Mouse (Mus musculus) kidney, embryonic 15.5 days (tissue): ENCODE measurements around the gene Rbm47. TPM values are rescaled to one million over a fixed set of nuclear protein-coding genes. Genes with fewer than 3 reads are reported as not detected.
A peak's percentile ranks its signal among the peaks of the same experiment; 100 is the strongest.

Source experiments
- ATAC-seq: fragments of 200-750 bp; cut with Nextera tagmentation; replicated peaks from 2 replicates; pipeline ENCODE4 v1.8.0; 2017; ENCODE audit warnings: moderate TSS enrichment; ENCODE audit not compliant: low FRiP score
- H3K27ac ChIP-seq: fragments of 300-500 bp; sonication (generic); 2 replicates; pipeline ENCODE4 v1.5.1; 2015; ENCODE audit warnings: mild to moderate bottlenecking, inconsistent platforms
- H3K27me3 ChIP-seq: fragments of 300-500 bp; sonication (generic); 2 replicates; pipeline ENCODE4 v1.6.1; 2015; ENCODE audit warnings: inconsistent platforms
- H3K36me3 ChIP-seq: fragments of 300-500 bp; sonication (generic); 2 replicates; pipeline ENCODE4 v1.6.1; 2015; ENCODE audit warnings: inconsistent platforms
- H3K4me1 ChIP-seq: fragments of 300-500 bp; sonication (generic); 2 replicates; pipeline ENCODE4 v1.6.1; 2015; ENCODE audit warnings: inconsistent platforms
- H3K4me2 ChIP-seq: fragments of 300-500 bp; sonication (generic); 2 replicates; pipeline ENCODE4 v1.6.1; 2015; ENCODE audit warnings: moderate library complexity, mild to moderate bottlenecking, inconsistent platforms
- H3K4me3 ChIP-seq: fragments of 300-500 bp; sonication (generic); replicated peaks from 2 replicates; pipeline ENCODE4 v1.5.1; 2015; ENCODE audit warnings: mild to moderate bottlenecking, inconsistent platforms
- H3K9ac ChIP-seq: fragments of 300-500 bp; sonication (generic); 2 replicates; pipeline ENCODE4 v1.6.1; 2015; ENCODE audit warnings: mild to moderate bottlenecking, inconsistent platforms
- H3K9me3 ChIP-seq: fragments of 300-500 bp; sonication (generic); replicated peaks from 2 replicates; pipeline ENCODE4 v1.6.1; 2016; ENCODE audit warnings: inconsistent platforms
- WGBS: fragments of 180-500 bp; shearing (Covaris S2); methylation state at CpG from one replicate; pipeline ENCODE4 v1.1.7; 2015; ENCODE audit warnings: mixed read lengths; 5-methylcytosine and 5-hydroxymethylcytosine counted together
- polyA plus RNA-seq: library from polyadenylated mRNA; unstranded; fragments of >200 nt; fragmentation: Nextera tagmentation; extraction: Ambion mirVana; gene quantifications from 2 replicates; pipeline ENCODE4 v1.2.1, GENCODE M21; 2015

Rbm47 gene
- polyA plus RNA-seq, 1 experiment from 2014 or later = 60.6 TPM

GRCm38 (mm10) chr5:66071722-66072121, 101.2 kb downstream of the Rbm47 start:
- H3K4me1 ChIP-seq = peaks cover 49% of the 10 kb centered on the region

GRCm38 (mm10) chr5:66070350-66070749, 102.6 kb downstream of the Rbm47 start:
- WGBS = 54% methylated on average over 2 of the region's 2 CpGs
- Histone ChIP-seq H3K27me3 (no peaks in the 10 kb centered on the region), H3K4me2 (peak overlapping the region; percentile 75), H3K36me3 (no peaks in the 10 kb centered on the region), H3K4me3 (no peak overlapping the region), H3K4me1 (peaks cover 37% of the 10 kb centered on the region), H3K9me3 (no peaks in the 10 kb centered on the region), H3K27ac (peak overlapping the region; percentile 60), H3K9ac (no peak overlapping the region; the same call in 1 of the 2 replicates)
- no peak for ATAC-seq

More at GRCm38 (mm10) chr5:66071722-66072121, 101.2 kb downstream of the Rbm47 start:
- Histone ChIP-seq H3K9ac (no peak overlapping the region), H3K9me3 (no peaks in the 10 kb centered on the region), H3K4me3 (no peak overlapping the region), H3K4me2 (no peak overlapping the region), H3K36me3 (no peaks in the 10 kb centered on the region), H3K27ac (no peak overlapping the region), H3K27me3 (no peaks in the 10 kb centered on the region)
- no peak for ATAC-seq
- 86% methylated on average over 8 of the region's 8 CpGs for WGBS

- no peaks in the 10 kb centered on the region for H3K36me3 ChIP-seq
- peak overlapping the region; percentile 60 for H3K27ac ChIP-seq
- H3K9ac ChIP-seq = peak overlapping the region; percentile 32
- no peaks in the 10 kb centered on the region for H3K27me3 ChIP-seq
- H3K4me1 ChIP-seq = peaks cover 29% of the 10 kb centered on the region
- ATAC-seq = peak; percentile 89
- H3K4me3 ChIP-seq = peak overlapping the region; percentile 43
- H3K4me2 ChIP-seq = peak overlapping the region; percentile 75
- 2% methylated on average over 27 of the region's 27 CpGs for WGBS
- H3K9me3 ChIP-seq = no peaks in the 10 kb centered on the region
These were observed 103.3 kb downstream of the Rbm47 start for GRCm38 (mm10) chr5:66069470-66070144.

GRCm38 (mm10) chr5:66069133-66069469, 103.8 kb downstream of the Rbm47 start:
- no peaks in the 10 kb centered on the region for H3K36me3 ChIP-seq
- 0 out of 2 replicates have a peak overlapping the region, but pooled peaks have one; percentile 32 for H3K9ac ChIP-seq
- no peaks in the 10 kb centered on the region for H3K27me3 ChIP-seq
- H3K4me1 ChIP-seq = peaks cover 32% of the 10 kb centered on the region
- peak overlapping the region; percentile 60; the same call in 1 of the 2 replicates for H3K27ac ChIP-seq
- H3K9me3 ChIP-seq = no peaks in the 10 kb centered on the region
- H3K4me2 ChIP-seq = peak overlapping the region; percentile 75
- peak overlapping the region; percentile 43; the same call in 1 of the 2 replicates for H3K4me3 ChIP-seq
- WGBS = 32% methylated on average over 7 of the region's 7 CpGs
- no peak for ATAC-seq

GRCm38 (mm10) chr5:66068068-66068920, 104.6 kb downstream of the Rbm47 start:
- peaks cover 32% of the 10 kb centered on the region for H3K4me1 ChIP-seq
- H3K4me2 ChIP-seq = no peak overlapping the region
- 85% methylated on average over 12 of the region's 12 CpGs for WGBS
- H3K9me3 ChIP-seq = no peaks in the 10 kb centered on the region
- H3K27ac ChIP-seq = 0 out of 2 replicates have a peak overlapping the region, but pooled peaks have one; percentile 66
- H3K4me3 ChIP-seq = no peak overlapping the region
- no peak for ATAC-seq
- no peaks in the 10 kb centered on the region for H3K27me3 ChIP-seq
- no peak overlapping the region for H3K9ac ChIP-seq
- H3K36me3 ChIP-seq = no peaks in the 10 kb centered on the region

- Histone ChIP-seq H3K27ac (peak overlapping the region; percentile 66), H3K9ac (no peak overlapping the region)
- 62% methylated on average over 7 of the region's 7 CpGs for WGBS
These were observed 105.7 kb downstream of the Rbm47 start for GRCm38 (mm10) chr5:66067219-66067618.

GRCm38 (mm10) chr5:66062930-66063220, 110.0 kb downstream of the Rbm47 start:
- ATAC-seq = 0 out of 2 replicates have a peak, but pooled peaks have one; percentile 7
- peaks cover 31% of the 10 kb centered on the region for H3K4me1 ChIP-seq
- WGBS = 64% methylated on average over 3 of the region's 3 CpGs
- H3K36me3 ChIP-seq = no peaks in the 10 kb centered on the region
- H3K4me3 ChIP-seq = no peak overlapping the region
- H3K4me2 ChIP-seq = no peak overlapping the region
- H3K27ac ChIP-seq = peak overlapping the region; percentile 84
- no peak overlapping the region for H3K9ac ChIP-seq
- H3K9me3 ChIP-seq = no peaks in the 10 kb centered on the region
- no peaks in the 10 kb centered on the region for H3K27me3 ChIP-seq

More at GRCm38 (mm10) chr5:66067219-66067618, 105.7 kb downstream of the Rbm47 start:
- Histone ChIP-seq H3K4me1 (peaks cover 40% of the 10 kb centered on the region), H3K4me3 (no peak overlapping the region), H3K27me3 (no peaks in the 10 kb centered on the region), H3K4me2 (no peak overlapping the region), H3K9me3 (no peaks in the 10 kb centered on the region), H3K36me3 (no peaks in the 10 kb centered on the region)
- ATAC-seq = peak; percentile 17; the same call in 1 of the 2 replicates

GRCm38 (mm10) chr5:66062046-66062929, 110.6 kb downstream of the Rbm47 start:
- peak; percentile 70 for ATAC-seq
- Histone ChIP-seq H3K27ac (peak overlapping the region; percentile 84), H3K4me1 (peaks cover 25% of the 10 kb centered on the region), H3K4me3 (no peak overlapping the region), H3K9me3 (no peaks in the 10 kb centered on the region), H3K36me3 (no peaks in the 10 kb centered on the region), H3K9ac (no peak overlapping the region), H3K27me3 (no peaks in the 10 kb centered on the region), H3K4me2 (no peak overlapping the region)
- WGBS = 48% methylated on average over 19 of the region's 19 CpGs

GRCm38 (mm10) chr5:66061667-66062045, 111.3 kb downstream of the Rbm47 start:
- Histone ChIP-seq H3K4me3 (no peak overlapping the region), H3K27ac (peak overlapping the region; percentile 84), H3K4me1 (peaks cover 20% of the 10 kb centered on the region), H3K4me2 (no peak overlapping the region), H3K36me3 (no peaks in the 10 kb centered on the region), H3K9me3 (no peaks in the 10 kb centered on the region), H3K27me3 (no peaks in the 10 kb centered on the region), H3K9ac (no peak overlapping the region)
- no peak; the same call in 1 of the 2 replicates for ATAC-seq
- WGBS = 80% methylated on average over 4 of the region's 4 CpGs

GRCm38 (mm10) chr5:66058844-66059243, 114.1 kb downstream of the Rbm47 start:
- H3K4me3 ChIP-seq = no peak overlapping the region
- H3K4me1 ChIP-seq = peaks cover 17% of the 10 kb centered on the region
- no peaks in the 10 kb centered on the region for H3K27me3 ChIP-seq
- ATAC-seq = no peak
- 84% methylated on average over 5 of the region's 5 CpGs for WGBS
- H3K4me2 ChIP-seq = no peak overlapping the region
- peak overlapping the region; percentile 37; the same call in 1 of the 2 replicates for H3K27ac ChIP-seq
- H3K9me3 ChIP-seq = no peaks in the 10 kb centered on the region
- H3K9ac ChIP-seq = no peak overlapping the region
- H3K36me3 ChIP-seq = no peaks in the 10 kb centered on the region

GRCm38 (mm10) chr5:66056680-66057079, 116.2 kb downstream of the Rbm47 start:
- Histone ChIP-seq H3K4me2 (no peak overlapping the region), H3K27ac (0 out of 2 replicates have a peak overlapping the region, but pooled peaks have one; percentile 45), H3K9ac (no peak overlapping the region), H3K27me3 (no peaks in the 10 kb centered on the region), H3K36me3 (no peaks in the 10 kb centered on the region), H3K4me3 (no peak overlapping the region), H3K9me3 (no peaks in the 10 kb centered on the region), H3K4me1 (peaks cover 9% of the 10 kb centered on the region)
- no peak for ATAC-seq
- WGBS = 91% methylated on average over 4 of the region's 4 CpGs
